Mouse (Mus musculus): ENCODE results near the gene Itpa.

Itpa gene

DNA sequence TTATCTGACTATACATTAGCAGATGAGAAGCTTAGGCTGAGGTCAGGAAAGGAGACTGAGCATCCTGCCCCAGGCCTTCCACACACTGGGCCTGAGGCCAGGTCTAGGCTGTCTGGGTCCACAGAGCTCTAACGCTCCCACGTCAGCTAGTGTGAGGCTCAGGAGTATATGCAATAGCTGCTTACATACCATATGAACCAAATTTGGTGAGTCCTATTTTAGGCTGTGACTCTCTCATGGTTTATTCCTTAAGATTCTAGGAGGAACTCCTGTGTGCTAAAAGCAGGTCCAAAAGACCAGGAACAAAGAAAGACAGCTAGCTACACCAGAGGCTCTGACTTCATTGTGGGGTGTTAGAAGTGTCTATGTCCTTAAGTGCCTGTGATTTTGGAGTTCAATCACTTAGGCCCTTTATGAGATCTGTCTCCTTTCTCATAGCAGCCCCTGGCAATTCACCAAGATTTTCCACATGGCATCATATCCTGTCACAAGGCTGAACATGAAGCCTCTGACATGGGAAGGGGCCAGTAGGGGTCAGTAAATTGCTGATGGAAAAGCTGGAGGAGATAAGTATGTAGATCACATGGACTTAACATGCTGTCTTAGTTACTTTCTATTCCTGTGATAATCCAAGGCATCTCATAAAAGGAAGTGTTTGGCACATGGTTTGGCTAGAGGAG, 61.6 kb downstream of the Itpa start:
- Histone ChIP-seq H3K36me3 (ENCODE audit: insufficient read depth, low read length) (peaks cover 25% of the 10 kb centered on the region), H3K27me3 (ENCODE audit: insufficient read depth, low read length) (no peaks in the 10 kb centered on the region), H3K4me1 (replicated peaks; ENCODE audit: low read depth, low read length) (no peaks in the 10 kb centered on the region), H3K4me3 (replicated peaks; ENCODE audit: low read length) (no peak overlapping the region), H3K9me3 (ENCODE audit: low read length) (peaks cover 7% of the 10 kb centered on the region)
- no peak for TF ChIP-seq NANOG (IDR thresholded peaks at IDR 0.05; ENCODE audit: borderline replicate concordance, low read length)
- TF ChIP-seq CTCF (conservative IDR thresholded peaks at IDR 0.05; ENCODE audit: low read length), result no peak

DNA sequence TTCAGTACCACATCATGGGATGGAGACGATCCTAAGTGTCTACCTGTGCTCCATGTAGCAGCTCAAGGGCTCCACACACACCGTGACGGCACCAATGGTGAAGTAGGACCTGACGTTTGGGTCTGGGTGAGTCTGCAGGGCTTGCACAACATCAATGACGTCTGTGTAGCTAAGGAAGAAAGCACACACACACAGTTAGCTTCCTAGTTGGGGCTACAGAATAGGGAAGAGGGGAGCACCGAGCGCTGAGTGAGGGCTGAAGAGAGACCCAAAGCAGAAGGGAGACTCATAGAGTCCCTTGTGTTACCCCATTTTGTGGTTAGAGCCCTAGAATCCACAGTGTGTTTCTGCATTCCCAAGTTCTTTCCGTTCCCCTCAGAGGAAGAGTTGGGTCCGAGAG, 63.3 kb downstream of the Itpa start:
- peaks cover 25% of the 10 kb centered on the region for H3K36me3 ChIP-seq (ENCODE audit: insufficient read depth, low read length)
- no peak for TF ChIP-seq CTCF (conservative IDR thresholded peaks at IDR 0.05; ENCODE audit: low read length)
- no peak for TF ChIP-seq POU5F1 (IDR thresholded peaks at IDR 0.05; ENCODE audit: borderline replicate concordance, low read length)
- TF ChIP-seq NANOG (IDR thresholded peaks at IDR 0.05; ENCODE audit: borderline replicate concordance, low read length), result no peak
- H3K27me3 ChIP-seq (ENCODE audit: insufficient read depth, low read length), result no peaks in the 10 kb centered on the region
- H3K4me1 ChIP-seq (replicated peaks; ENCODE audit: low read depth, low read length), result no peaks in the 10 kb centered on the region
- H3K4me3 ChIP-seq (replicated peaks; ENCODE audit: low read length), result no peak overlapping the region
- H3K9me3 ChIP-seq (ENCODE audit: low read length), result peaks cover 7% of the 10 kb centered on the region

Data from E14TG2a.4 (cell line).